Mouse (Mus musculus) left cerebral cortex, adult 8-10 months (tissue): ENCODE data around the gene Klc4. TPM values are rescaled to one million over a fixed set of nuclear protein-coding genes. Genes with fewer than 3 reads are reported as not detected.

Experiments used
- DNase-seq, 2 experiments: peaks; one replicate each; pipeline ENCODE4 v3.0.0; 2022; ENCODE audit warnings: low spot score in 2 of 2
- total RNA-seq, 4 experiments: library from RNA; stranded (reverse); gene quantifications; 2 replicates each; pipeline ENCODE4 v1.2.4; 2022

Klc4 gene
- total RNA-seq, 4 experiments from 2014 or later: 20.8 to 23.4 (median 22.5) TPM

DNA sequence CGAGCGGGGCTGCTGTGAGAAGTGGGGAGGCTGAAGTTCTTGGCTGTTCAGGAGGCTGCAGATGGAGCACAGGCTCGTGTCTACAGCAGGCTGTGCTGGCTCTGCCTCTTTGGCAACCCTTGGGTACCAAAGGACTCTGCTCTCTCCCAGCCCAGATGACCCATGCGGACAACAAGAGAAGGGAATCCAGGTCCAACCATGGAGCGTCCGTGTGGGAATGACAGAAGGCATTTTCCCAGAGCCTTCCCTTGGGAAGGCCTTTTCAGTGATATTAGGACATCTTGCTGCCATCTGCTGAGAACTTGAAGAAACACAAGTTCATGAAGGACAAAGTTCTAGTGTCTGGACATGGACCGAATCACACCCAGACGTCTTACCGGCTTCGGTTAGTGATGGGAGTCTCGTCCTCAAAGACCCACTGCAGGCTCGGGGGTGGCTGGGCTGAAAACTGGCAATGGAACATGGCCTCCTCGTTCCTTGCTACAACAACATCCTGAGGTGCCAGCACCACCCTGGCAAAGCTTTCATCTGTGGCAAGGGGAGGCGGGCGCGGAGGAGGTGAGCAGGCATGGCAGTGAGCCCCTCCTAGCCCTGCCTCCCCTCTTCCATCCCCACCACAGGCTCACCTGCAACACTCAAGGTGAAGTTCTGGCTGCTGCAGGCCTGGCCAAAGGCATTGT, 56.0 kb downstream of the Klc4 start:
- no peak for DNase-seq

- no peak for DNase-seq
These were observed 56.9 kb downstream of the Klc4 start for GRCm38 (mm10) chr17:46588913-46589312.

GRCm38 (mm10) chr17:46588173-46588572, 57.6 kb downstream of the Klc4 start:
- no peak for DNase-seq

GRCm38 (mm10) chr17:46586327-46586726, 59.5 kb downstream of the Klc4 start:
- no peak for DNase-seq

Other genes with a start within 250 kb of the Klc4 start
- gene Crip3, start 217.1 kb downstream of the Klc4 start, total RNA-seq: 1 to 10 TPM; 2.0 to 3.0 (median 2.5) TPM
- gene Slc22a7, start 207.6 kb downstream of the Klc4 start, total RNA-seq: under 1 TPM; 0.53 to 0.78 (median 0.66) TPM
- 100 to 1,000 TPM; 110 to 125 (median 119) TPM for gene Ttbk1, start 158.3 kb downstream of the Klc4 start, total RNA-seq
- gene Dnph1, start 149.3 kb downstream of the Klc4 start, total RNA-seq: 1 to 10 TPM; 3.0 to 5.4 (median 4.8) TPM
- 10 to 100 TPM; 62.1 to 68.2 (median 66.4) TPM for gene Cul9, start 99.6 kb downstream of the Klc4 start, total RNA-seq
- gene Srf, start 89.8 kb downstream of the Klc4 start, total RNA-seq: 10 to 100 TPM; 57.3 to 61.0 (median 60.6) TPM
- 10 to 100 TPM; 11.2 to 12.9 (median 11.8) TPM for gene Ptk7, start 16.5 kb downstream of the Klc4 start, total RNA-seq
- gene Mrpl2, start 207 bp upstream of the Klc4 start, total RNA-seq: 10 to 100 TPM; 54.2 to 66.0 (median 59.1) TPM
- gene Cul7, start 4.3 kb upstream of the Klc4 start, total RNA-seq: 10 to 100 TPM; 28.0 to 33.6 (median 32.5) TPM
- 10 to 100 TPM; 16.6 to 19.3 (median 17.9) TPM for gene Rrp36, start 28.3 kb upstream of the Klc4 start, total RNA-seq
- 100 to 1,000 TPM; 108 to 117 (median 113) TPM for gene Mea1, start 32.8 kb upstream of the Klc4 start, total RNA-seq
- gene Klhdc3, start 34.9 kb upstream of the Klc4 start, total RNA-seq: 100 to 1,000 TPM; 175 to 193 (median 189) TPM
- gene Ppp2r5d, start 59.1 kb upstream of the Klc4 start, total RNA-seq: 10 to 100 TPM; 90.0 to 95.9 (median 92.0) TPM
- gene Pex6, start 65.4 kb upstream of the Klc4 start, total RNA-seq: 10 to 100 TPM; 43.0 to 46.5 (median 45.4) TPM
- under 1 TPM in 3 of 4 experiments, not detected in 1; 0.43 to 0.74 (median 0.63) TPM for gene Gnmt, start 83.1 kb upstream of the Klc4 start, total RNA-seq
- gene Cnpy3, start 106.2 kb upstream of the Klc4 start, total RNA-seq: 10 to 100 TPM; 66.8 to 75.9 (median 71.0) TPM
- under 1 TPM in 2 of 4 experiments, not detected in 2; 0.28 to 0.46 TPM for gene Ptcra, start 117.7 kb upstream of the Klc4 start, total RNA-seq
- 1 to 10 TPM; 6.4 to 6.9 (median 6.7) TPM for gene 2310039H08Rik, start 126.6 kb upstream of the Klc4 start, total RNA-seq
- gene Rpl7l1, start 136.7 kb upstream of the Klc4 start, total RNA-seq: 10 to 100 TPM; 39.0 to 54.3 (median 41.4) TPM
- 10 to 100 TPM; 54.4 to 63.1 (median 59.4) TPM for gene Bicral, start 212.5 kb upstream of the Klc4 start, total RNA-seq
- gene Tbcc, start 244.7 kb upstream of the Klc4 start, total RNA-seq: 10 to 100 TPM; 26.1 to 38.4 (median 32.5) TPM